Mouse (Mus musculus) embryonic facial prominence, embryonic 14.5 days (tissue): ENCODE measurements around the gene Psmb10. TPM values are rescaled to one million over a fixed set of nuclear protein-coding genes. Genes with fewer than 3 reads are reported as not detected.
"Not testable (repeated sequence)": the region's sequence is repeated elsewhere in the genome, so short reads cannot be mapped to it uniquely, and the experiment has no call there.

ENCODE experiments used
- ATAC-seq: fragments of 200-750 bp; cut with Nextera tagmentation; 2 replicates; pipeline ENCODE4 v1.8.0; 2017; ENCODE audit warnings: low read depth, moderate number of reproducible peaks, moderate TSS enrichment
- DNase-seq: peaks from one replicate; pipeline ENCODE4 v3.0.0-alpha.2; 2015; ENCODE audit warnings: low spot score
- H3K27ac ChIP-seq: fragments of 300-500 bp; sonication (generic); replicated peaks from 2 replicates; pipeline ENCODE4 v1.5.1; 2014; ENCODE audit warnings: low read depth, mild to moderate bottlenecking, low read length, moderate library complexity
- H3K27me3 ChIP-seq: fragments of 300-500 bp; sonication (generic); replicated peaks from 2 replicates; pipeline ENCODE4 v1.6.1; 2014; ENCODE audit warnings: low read length; ENCODE audit not compliant: control insufficient read depth, insufficient read depth
- H3K36me3 ChIP-seq: fragments of 300-500 bp; sonication (generic); 2 replicates; pipeline ENCODE4 v1.6.1; 2014; ENCODE audit warnings: low read length, mixed read lengths; ENCODE audit not compliant: control insufficient read depth, insufficient read depth
- H3K4me1 ChIP-seq: fragments of 300-500 bp; sonication (generic); 2 replicates; pipeline ENCODE4 v1.6.1; 2014; ENCODE audit warnings: antibody characterized with exemption, low read length; ENCODE audit not compliant: control insufficient read depth, insufficient read depth
- H3K4me2 ChIP-seq: fragments of 300-500 bp; sonication (generic); 2 replicates; pipeline ENCODE4 v1.6.1; 2014; ENCODE audit warnings: low read depth, mild to moderate bottlenecking, low read length, moderate library complexity, mixed read lengths
- H3K4me3 ChIP-seq: fragments of 300-500 bp; sonication (generic); 2 replicates; pipeline ENCODE4 v1.5.1; 2014; ENCODE audit warnings: low read depth, mild to moderate bottlenecking, low read length
- H3K9ac ChIP-seq: fragments of 300-500 bp; sonication (generic); 2 replicates; pipeline ENCODE4 v1.6.1; 2014; ENCODE audit warnings: low read depth, mild to moderate bottlenecking, low read length, moderate library complexity, mixed read lengths
- H3K9me3 ChIP-seq: fragments of 300-500 bp; sonication (generic); 2 replicates; pipeline ENCODE4 v1.6.1; 2016; ENCODE audit warnings: low read length; ENCODE audit not compliant: control insufficient read depth
- WGBS: fragments of 180-500 bp; shearing (Covaris S2); extraction: QIAGEN DNeasy Blood & Tissue Kit; methylation state at CpG from one replicate; pipeline ENCODE4 v1.1.7; 2014; 5-methylcytosine and 5-hydroxymethylcytosine counted together
- polyA plus RNA-seq: library from polyadenylated mRNA; unstranded; fragments of >200 nt; fragmentation: Nextera tagmentation; extraction: Ambion mirVana; gene quantifications from 2 replicates; pipeline ENCODE4 v1.2.1, GENCODE M21; 2014

The Psmb10 gene
- polyA plus RNA-seq = 35.9 and 37.3 TPM in 2 replicates

DNA sequence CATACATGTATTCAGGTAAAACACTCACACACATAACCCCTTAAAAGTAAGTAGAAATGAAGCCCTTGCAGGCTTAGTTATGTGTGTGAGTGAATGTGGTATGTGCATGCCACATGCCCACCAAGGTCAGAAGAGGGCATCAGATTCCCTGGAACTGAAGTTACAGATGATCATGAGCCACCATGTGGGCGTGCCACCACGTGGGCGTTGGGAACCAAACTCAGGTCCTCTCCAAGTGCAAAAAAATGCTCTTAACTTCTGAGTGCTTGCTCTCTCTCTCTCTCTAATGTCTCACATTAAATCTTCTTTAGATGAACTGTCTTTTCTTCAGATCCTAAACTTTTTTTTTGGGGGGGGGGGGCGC, at the start of gene Psmb10:
TSS of gene Psmb10 (minus strand) at position 139 of the 364 bp plus-strand sequence.
- H3K4me3 ChIP-seq = peak within 1 kb of the TSS; percentile 76
- H3K27ac ChIP-seq = peak within 1 kb of the TSS; percentile 81
- WGBS = 32% methylated on average over 4 of the region's 4 CpGs
- no peaks in the 10 kb centered on the region for H3K9me3 ChIP-seq
- H3K9ac ChIP-seq = peak within 1 kb of the TSS; percentile 76
- DNase-seq = peak; percentile 45
- no peak for ATAC-seq
- peaks cover 15% of the 10 kb centered on the region for H3K4me1 ChIP-seq
- H3K36me3 ChIP-seq = peaks cover 36% of the 10 kb centered on the region
- H3K4me2 ChIP-seq = peak within 1 kb of the TSS; percentile 94
- no peaks in the 10 kb centered on the region for H3K27me3 ChIP-seq

DNA sequence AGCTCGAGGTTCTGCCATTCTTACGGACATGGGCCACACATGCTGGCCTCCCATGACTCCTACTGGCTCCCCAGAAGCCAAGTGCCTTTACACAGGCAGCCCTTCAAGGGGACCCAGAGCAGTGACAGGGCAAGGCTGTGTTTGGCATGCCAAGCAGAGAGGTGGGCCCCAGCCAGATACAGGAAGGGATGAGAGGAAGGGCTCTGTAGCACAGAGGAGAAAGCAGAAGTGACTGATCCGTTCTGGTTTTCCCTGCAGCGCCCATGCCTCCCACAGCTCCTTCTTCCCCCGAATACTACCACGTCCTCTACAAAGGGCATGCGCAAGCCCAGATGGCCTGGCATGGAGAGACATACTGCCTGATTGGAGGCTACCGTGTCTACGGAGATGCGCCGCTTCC, 45.2 kb upstream of the Psmb10 start:
- not testable (repeated sequence) for H3K9me3 ChIP-seq, H3K27me3 ChIP-seq, ATAC-seq, H3K4me1 ChIP-seq, H3K36me3 ChIP-seq, H3K9ac ChIP-seq, H3K4me3 ChIP-seq, H3K27ac ChIP-seq, H3K4me2 ChIP-seq, DNase-seq
- whole genome bisulfite sequencing = 78% methylated on average over 11 of the region's 11 CpGs

DNA sequence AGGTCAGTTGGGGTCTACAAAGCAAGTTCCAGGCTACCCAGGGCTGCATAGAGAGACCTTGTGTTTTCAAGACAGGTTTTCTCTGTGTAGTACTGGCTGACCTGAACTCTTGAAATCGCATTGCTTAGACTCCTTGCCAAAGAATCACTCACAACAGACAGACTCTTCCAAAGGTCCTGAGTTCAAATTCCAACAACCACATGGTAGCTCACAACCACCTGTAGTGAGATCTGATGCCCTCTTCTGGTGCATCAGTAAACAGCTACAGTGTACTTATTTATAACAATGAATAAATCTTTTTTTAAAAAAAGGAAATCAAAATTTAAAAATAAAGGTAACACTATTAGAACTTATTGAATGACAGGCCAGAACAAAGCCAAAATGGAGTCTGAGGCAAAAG, 42.9 kb upstream of the Psmb10 start:
- H3K9me3 ChIP-seq = no peaks in the 10 kb centered on the region
- H3K27ac ChIP-seq = no peak overlapping the region
- no peak for ATAC-seq
- H3K4me2 ChIP-seq = no peak overlapping the region
- H3K4me3 ChIP-seq = no peak overlapping the region
- no peaks in the 10 kb centered on the region for H3K4me1 ChIP-seq
- no peak for DNase-seq
- 85% methylated on average over 1 of the region's 1 CpGs for WGBS
- H3K36me3 ChIP-seq = no peaks in the 10 kb centered on the region
- H3K9ac ChIP-seq = no peak overlapping the region
- no peaks in the 10 kb centered on the region for H3K27me3 ChIP-seq

DNA sequence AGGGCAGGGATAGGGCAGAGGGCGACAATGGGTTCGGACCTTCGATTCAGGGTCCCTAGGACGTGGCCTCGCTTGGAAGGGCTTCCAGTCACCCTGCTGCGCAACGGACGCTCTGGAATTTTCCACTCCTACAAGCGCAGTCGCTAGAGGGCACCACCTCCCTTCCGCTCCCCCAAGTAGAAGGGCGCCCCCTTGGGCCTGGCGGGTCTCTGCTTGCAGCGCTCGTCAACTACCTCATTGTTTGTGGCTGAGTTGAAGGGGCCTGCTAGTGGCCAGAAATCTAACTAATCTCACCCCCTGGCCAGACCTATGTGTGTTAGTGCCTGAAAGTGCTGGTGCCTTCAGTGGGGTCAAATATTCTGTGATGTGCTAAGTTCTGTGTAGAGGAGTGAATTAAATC, 41.1 kb upstream of the Psmb10 start, which contains the start of gene Dpep3:
TSS of gene Dpep3 (minus strand) at position 105 of the 400 bp plus-strand sequence.
- no peaks in the 10 kb centered on the region for H3K4me1 ChIP-seq
- H3K36me3 ChIP-seq = no peaks in the 10 kb centered on the region
- no peaks in the 10 kb centered on the region for H3K9me3 ChIP-seq
- 94% methylated on average over 15 of the region's 15 CpGs for WGBS
- no peak within 1 kb of the TSS for H3K9ac ChIP-seq
- no peak for DNase-seq
- no peak within 1 kb of the TSS for H3K4me3 ChIP-seq
- H3K27ac ChIP-seq = no peak within 1 kb of the TSS
- ATAC-seq = no peak
- no peak within 1 kb of the TSS for H3K4me2 ChIP-seq
- no peaks in the 10 kb centered on the region for H3K27me3 ChIP-seq

DNA sequence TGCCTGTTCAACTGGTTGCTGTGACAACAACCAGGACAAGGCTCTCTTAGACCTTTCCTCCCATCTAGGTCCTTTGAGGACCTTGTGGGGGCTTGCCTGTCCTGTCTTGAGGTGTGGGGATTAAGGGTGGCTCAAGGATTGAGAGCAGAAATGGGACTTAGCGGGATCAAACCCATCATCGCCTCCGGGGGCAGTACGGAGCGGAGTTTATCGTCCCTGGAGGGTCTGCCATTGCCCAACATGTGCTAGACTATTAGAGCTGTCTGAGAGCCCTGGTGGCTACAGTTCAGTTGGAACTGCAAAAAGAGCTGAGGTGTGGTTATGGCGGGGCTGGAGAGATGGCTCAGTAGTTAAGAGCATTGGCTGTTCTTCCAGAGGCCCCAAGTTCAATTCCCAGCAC, 37.1 kb upstream of the Psmb10 start:
- Histone ChIP-seq H3K27me3 (no peaks in the 10 kb centered on the region), H3K4me1 (no peaks in the 10 kb centered on the region), H3K9ac (no peak overlapping the region), H3K36me3 (no peaks in the 10 kb centered on the region), H3K9me3 (no peaks in the 10 kb centered on the region), H3K27ac (no peak overlapping the region), H3K4me3 (no peak overlapping the region), H3K4me2 (no peak overlapping the region)
- 65% methylated on average over 7 of the region's 7 CpGs for WGBS
- ATAC-seq (no peak), DNase-seq (no peak)

DNA sequence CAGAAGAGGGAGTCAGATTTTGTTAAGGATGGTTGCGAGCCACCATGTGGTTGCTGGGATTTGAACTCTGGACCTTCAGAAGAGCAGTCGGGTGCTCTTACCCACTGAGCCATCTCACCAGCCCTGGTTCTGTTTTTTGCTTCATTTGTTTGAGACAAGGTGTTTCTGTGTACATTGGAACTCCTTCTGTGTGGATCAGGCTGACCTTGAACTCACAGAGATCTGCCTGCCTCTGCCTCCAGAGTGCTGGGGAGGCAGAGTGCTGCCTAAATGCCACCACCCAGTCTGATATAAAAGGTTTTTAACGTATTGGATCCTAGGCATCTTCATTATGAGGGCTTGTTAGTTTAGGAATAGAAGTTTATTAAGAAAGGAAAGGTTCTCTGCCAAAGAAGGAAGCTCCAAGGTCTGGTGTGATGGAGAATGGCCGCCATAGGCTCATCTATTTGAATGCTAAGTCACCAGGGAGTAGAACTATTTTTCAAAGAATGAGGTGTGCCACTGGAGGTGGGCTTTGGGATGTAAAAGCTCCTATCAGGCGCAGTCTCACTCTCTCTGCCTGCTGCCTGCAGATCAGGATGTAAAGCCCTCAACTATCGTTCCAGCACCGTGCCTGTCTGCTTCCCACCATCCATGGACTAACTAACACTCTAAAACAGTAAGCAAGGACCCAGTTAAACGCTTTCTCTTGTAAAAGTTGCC, 32.9 kb upstream of the Psmb10 start:
- H3K27ac ChIP-seq = no peak overlapping the region
- DNase-seq (no peak), ATAC-seq (no peak)
- WGBS = 75% methylated on average over 8 of the region's 8 CpGs
- no peak overlapping the region for H3K9ac ChIP-seq
- H3K4me2 ChIP-seq = no peak overlapping the region
- H3K9me3 ChIP-seq = no peaks in the 10 kb centered on the region
- H3K4me3 ChIP-seq = no peak overlapping the region
- H3K4me1 ChIP-seq = peaks cover 6% of the 10 kb centered on the region; the same call in 1 of the 2 replicates
- no peaks in the 10 kb centered on the region for H3K27me3 ChIP-seq
- no peaks in the 10 kb centered on the region for H3K36me3 ChIP-seq

DNA sequence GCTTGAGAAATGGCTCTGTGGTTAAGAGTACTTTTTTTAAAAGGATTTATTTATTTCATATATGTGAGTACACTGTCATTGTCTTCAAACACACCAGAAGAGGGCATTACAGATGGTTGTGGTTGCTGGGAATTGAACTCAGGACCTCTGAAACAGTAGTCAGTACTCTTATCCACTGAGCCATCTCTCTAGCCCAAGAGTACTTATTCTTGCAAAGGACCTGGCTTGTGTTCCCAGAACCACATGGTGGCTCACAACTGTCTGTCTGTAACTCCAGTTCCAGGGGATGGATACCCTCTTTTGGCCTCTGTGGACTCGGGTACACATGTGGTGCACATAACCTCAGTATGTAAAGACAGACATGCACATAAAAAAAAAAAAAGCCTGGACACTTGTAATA, 31.1 kb upstream of the Psmb10 start:
- Histone ChIP-seq H3K36me3 (no peaks in the 10 kb centered on the region), H3K27me3 (no peaks in the 10 kb centered on the region), H3K9ac (no peak overlapping the region), H3K27ac (no peak overlapping the region), H3K4me2 (no peak overlapping the region), H3K9me3 (no peaks in the 10 kb centered on the region), H3K4me1 (peaks cover 13% of the 10 kb centered on the region), H3K4me3 (no peak overlapping the region)
- DNase-seq (no peak), ATAC-seq (no peak)
- 72% methylated on average over 1 of the region's 1 CpGs for WGBS

DNA sequence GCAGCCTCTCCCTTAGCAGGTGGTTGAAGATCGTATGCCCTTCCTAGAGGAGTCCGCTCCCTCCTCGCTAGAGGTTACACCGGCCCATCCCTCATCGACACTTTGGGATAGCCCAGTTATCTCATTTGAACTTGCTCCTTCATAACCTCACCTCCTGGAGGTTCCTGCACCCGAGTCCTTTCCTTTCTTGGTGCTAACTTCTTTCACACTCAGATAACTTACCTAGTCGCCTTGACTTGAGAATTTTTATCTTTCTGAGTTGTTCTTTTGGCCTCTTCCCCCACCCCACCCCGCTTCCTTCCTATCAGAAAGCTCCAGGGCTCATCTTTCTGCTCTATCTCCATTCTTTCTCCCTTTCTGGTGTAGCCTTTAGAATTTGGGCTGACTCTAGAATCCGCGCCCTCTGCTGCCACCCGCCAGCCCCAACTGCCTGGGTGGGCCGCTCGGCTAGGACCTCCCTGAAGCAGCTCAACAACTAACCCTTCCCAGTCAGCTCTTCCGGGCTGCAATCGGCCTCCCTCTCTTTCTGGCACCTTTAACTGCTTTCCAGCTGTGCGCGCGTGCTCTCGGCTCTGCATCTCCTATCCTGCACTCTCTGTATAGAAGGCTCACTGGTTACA, 28.6 kb upstream of the Psmb10 start:
- no peaks in the 10 kb centered on the region for H3K9me3 ChIP-seq
- ATAC-seq = peak; percentile 27; the same call in 1 of the 2 replicates
- 10% methylated on average over 19 of the region's 19 CpGs for WGBS
- peak overlapping the region; percentile 76 for H3K4me2 ChIP-seq
- H3K4me3 ChIP-seq = peak overlapping the region; percentile 85
- DNase-seq = peak; percentile 74
- no peaks in the 10 kb centered on the region for H3K36me3 ChIP-seq
- no peaks in the 10 kb centered on the region for H3K27me3 ChIP-seq
- H3K4me1 ChIP-seq = peaks cover 19% of the 10 kb centered on the region
- H3K27ac ChIP-seq = peak overlapping the region; percentile 61; the same call in 1 of the 2 replicates
- H3K9ac ChIP-seq = peak overlapping the region; percentile 40; the same call in 1 of the 2 replicates
